Mouse (Mus musculus) hindbrain, embryonic 15.5 days (tissue): ENCODE measurements around the gene 4931440F15Rik. TPM values are rescaled to one million over a fixed set of nuclear protein-coding genes. Genes with fewer than 3 reads are reported as not detected.

Experiments used
- polyA plus RNA-seq: library from polyadenylated mRNA; unstranded; fragments of >200 nt; fragmentation: Nextera tagmentation; extraction: Ambion mirVana; gene quantifications from 2 replicates; pipeline ENCODE4 v1.2.1, GENCODE M21; 2015

The 4931440F15Rik gene
- polyA plus RNA-seq, 1 experiment from 2014 or later: 0.60 TPM

Other genes starting within 250 kb of the 4931440F15Rik start
- gene Rtn4, start 132.7 kb downstream of the 4931440F15Rik start, polyA plus RNA-seq: 136 TPM in 2 replicates
- gene Eml6, start 200.4 kb upstream of the 4931440F15Rik start, polyA plus RNA-seq: 5.6 and 6.0 TPM in 2 replicates